Mouse (Mus musculus) stomach, embryonic 16.5 days (tissue): Measurements from ENCODE around the gene Ak5. TPM values are rescaled to one million over a fixed set of nuclear protein-coding genes. Genes with fewer than 3 reads are reported as not detected.
A peak's percentile ranks its signal among the peaks of the same experiment; 100 is the strongest.

ENCODE experiments used
- ATAC-seq: fragments of 200-750 bp; cut with Nextera tagmentation; 2 replicates; pipeline ENCODE4 v1.8.0; 2017; ENCODE audit warnings: moderate number of reproducible peaks, moderate TSS enrichment; ENCODE audit not compliant: insufficient read depth, low FRiP score
- H3K27ac ChIP-seq: fragments of 300-500 bp; sonication (generic); 2 replicates; pipeline ENCODE4 v1.5.1; 2014; ENCODE audit warnings: low read length
- H3K27me3 ChIP-seq: fragments of 300-500 bp; sonication (generic); 2 replicates; pipeline ENCODE4 v1.6.1; 2014; ENCODE audit warnings: low read length, control low read depth, mixed read lengths; ENCODE audit not compliant: control insufficient read depth, insufficient read depth
- H3K36me3 ChIP-seq: fragments of 300-500 bp; sonication (generic); 2 replicates; pipeline ENCODE4 v1.6.1; 2014; ENCODE audit warnings: low read length; ENCODE audit not compliant: control insufficient read depth, insufficient read depth
- H3K4me1 ChIP-seq: fragments of 300-500 bp; sonication (generic); 2 replicates; pipeline ENCODE4 v1.6.1; 2014; ENCODE audit warnings: low read length, control low read depth, mixed read lengths; ENCODE audit not compliant: control insufficient read depth, insufficient read depth
- H3K4me2 ChIP-seq: fragments of 300-500 bp; sonication (generic); 2 replicates; pipeline ENCODE4 v1.6.1; 2014; ENCODE audit warnings: low read depth, low read length, mixed read lengths
- H3K4me3 ChIP-seq: fragments of 300-500 bp; sonication (generic); replicated peaks from 2 replicates; pipeline ENCODE4 v1.5.1; 2014; ENCODE audit warnings: mild to moderate bottlenecking, low read length
- H3K9ac ChIP-seq: fragments of 300-500 bp; sonication (generic); 2 replicates; pipeline ENCODE4 v1.6.1; 2014; ENCODE audit warnings: low read length
- H3K9me3 ChIP-seq: fragments of 300-500 bp; sonication (generic); replicated peaks from 2 replicates; pipeline ENCODE4 v1.6.1; 2016; ENCODE audit warnings: low read length, control low read depth; ENCODE audit not compliant: control insufficient read depth
- whole genome bisulfite sequencing: fragments of 180-500 bp; shearing (Covaris S2); extraction: QIAGEN DNeasy Blood & Tissue Kit; methylation state at CpG from one replicate; pipeline ENCODE4 v1.1.7; 2014; 5-methylcytosine and 5-hydroxymethylcytosine counted together
- polyA plus RNA-seq: library from polyadenylated mRNA; unstranded; fragments of >200 nt; fragmentation: Nextera tagmentation; extraction: Ambion mirVana; gene quantifications from 2 replicates; pipeline ENCODE4 v1.2.1, GENCODE M21; 2015

Gene Ak5
- polyA plus RNA-seq, 1 experiment from 2014 or later, result 2.8 TPM

- Histone ChIP-seq H3K9me3 (no peaks in the 10 kb centered on the region), H3K4me1 (peaks cover 9% of the 10 kb centered on the region), H3K27me3 (peaks cover 17% of the 10 kb centered on the region), H3K4me2 (peak overlapping the region; percentile 95), H3K9ac (peak overlapping the region; percentile 69), H3K4me3 (peak overlapping the region; percentile 53), H3K36me3 (no peaks in the 10 kb centered on the region), H3K27ac (no peak overlapping the region)
- under 1% methylated on average over 16 of the region's 16 CpGs for WGBS
- ATAC-seq, result no peak
These were observed 1.2 kb downstream of the Ak5 start for GRCm38 (mm10) chr3:152666991-152667355.

GRCm38 (mm10) chr3:152658592-152658991 is 9.6 kb downstream of the Ak5 start:
- 85% methylated on average over 2 of the region's 2 CpGs for WGBS
- no peak for ATAC-seq

GRCm38 (mm10) chr3:152651991-152652390 is 16.2 kb downstream of the Ak5 start:
- Histone ChIP-seq H3K27me3 (no peaks in the 10 kb centered on the region), H3K9ac (no peak overlapping the region), H3K9me3 (no peaks in the 10 kb centered on the region), H3K27ac (no peak overlapping the region), H3K4me1 (no peaks in the 10 kb centered on the region), H3K4me3 (no peak overlapping the region), H3K36me3 (no peaks in the 10 kb centered on the region), H3K4me2 (no peak overlapping the region)
- no peak for ATAC-seq
- WGBS, result 78% methylated on average over 2 of the region's 2 CpGs

More at GRCm38 (mm10) chr3:152658592-152658991, 9.6 kb downstream of the Ak5 start:
- H3K9me3 ChIP-seq, result no peaks in the 10 kb centered on the region
- no peak overlapping the region for H3K27ac ChIP-seq
- H3K27me3 ChIP-seq, result no peaks in the 10 kb centered on the region
- H3K4me3 ChIP-seq, result no peak overlapping the region
- no peaks in the 10 kb centered on the region for H3K36me3 ChIP-seq
- H3K9ac ChIP-seq, result no peak overlapping the region
- no peaks in the 10 kb centered on the region for H3K4me1 ChIP-seq
- no peak overlapping the region for H3K4me2 ChIP-seq

- no peak overlapping the region for H3K4me2 ChIP-seq
- H3K9me3 ChIP-seq, result no peaks in the 10 kb centered on the region
- no peak overlapping the region for H3K27ac ChIP-seq
- H3K4me3 ChIP-seq, result no peak overlapping the region
- no peaks in the 10 kb centered on the region for H3K4me1 ChIP-seq
- no peaks in the 10 kb centered on the region for H3K27me3 ChIP-seq
- WGBS, result 86% methylated on average over 5 of the region's 5 CpGs
- no peak for ATAC-seq
- H3K36me3 ChIP-seq, result no peaks in the 10 kb centered on the region
- H3K9ac ChIP-seq, result no peak overlapping the region
These were observed 23.6 kb downstream of the Ak5 start for GRCm38 (mm10) chr3:152644610-152645009.

DNA sequence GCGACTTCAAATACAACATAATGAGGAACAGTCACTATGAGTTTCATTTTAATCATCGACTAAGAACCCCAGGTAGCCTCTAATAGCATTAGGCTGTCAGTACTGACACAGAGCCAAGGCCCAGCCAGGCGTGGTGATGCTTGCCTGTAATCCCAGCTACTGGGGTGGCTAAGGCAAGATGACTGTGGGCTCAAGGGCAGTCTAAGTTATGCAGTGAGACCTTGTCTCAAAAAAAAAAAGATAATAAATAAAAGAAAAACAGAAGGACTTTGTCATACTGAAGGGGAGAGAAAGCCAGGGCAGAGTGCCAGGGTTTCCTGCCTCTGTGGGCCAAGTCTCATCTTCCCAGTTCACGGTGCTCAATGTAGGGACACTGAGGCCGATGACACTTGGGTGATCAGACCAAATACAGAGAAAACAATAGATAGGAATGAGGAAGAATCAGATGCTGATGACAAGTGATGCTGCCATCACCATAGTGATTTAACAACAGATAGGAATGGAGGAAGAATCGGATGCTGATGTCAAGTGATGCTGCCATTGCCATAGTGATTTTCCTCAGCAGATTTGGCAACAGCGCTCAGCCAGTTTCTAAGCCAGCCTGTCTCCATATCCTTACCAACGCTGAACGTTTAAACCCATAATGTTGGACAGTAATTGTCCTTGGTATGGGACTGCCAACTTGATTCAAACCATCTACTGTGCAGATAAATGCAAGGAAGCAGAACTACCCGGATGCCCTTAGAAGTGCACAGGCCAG is 42.9 kb downstream of the Ak5 start:
- Histone ChIP-seq H3K4me1 (no peaks in the 10 kb centered on the region), H3K4me3 (no peak overlapping the region), H3K27me3 (no peaks in the 10 kb centered on the region), H3K9me3 (no peaks in the 10 kb centered on the region), H3K4me2 (no peak overlapping the region), H3K27ac (no peak overlapping the region), H3K9ac (no peak overlapping the region), H3K36me3 (no peaks in the 10 kb centered on the region)
- WGBS, result 83% methylated on average over 10 of the region's 10 CpGs
- no peak for ATAC-seq

DNA sequence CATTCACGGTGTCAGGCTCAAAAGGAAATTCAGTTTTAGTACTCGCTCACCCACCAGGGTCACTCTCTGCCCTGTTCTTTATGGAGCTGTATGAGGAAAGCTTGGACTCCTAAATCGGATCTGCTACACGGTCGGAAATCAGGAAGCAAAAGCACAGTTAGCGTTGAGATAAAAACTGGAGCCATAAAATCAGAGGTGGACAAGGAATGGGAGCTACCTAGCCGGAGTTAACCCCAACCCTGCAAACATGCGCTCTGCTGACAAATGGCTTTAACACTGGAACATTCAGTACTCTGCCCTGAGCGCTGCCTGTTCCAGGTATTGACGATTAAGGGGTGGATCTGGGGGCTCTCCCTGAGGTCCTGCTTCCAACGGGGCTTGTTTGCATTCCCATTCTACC is 47.6 kb downstream of the Ak5 start:
- Histone ChIP-seq H3K27ac (no peak overlapping the region), H3K9ac (no peak overlapping the region), H3K4me3 (no peak overlapping the region), H3K9me3 (no peaks in the 10 kb centered on the region), H3K4me1 (no peaks in the 10 kb centered on the region), H3K36me3 (no peaks in the 10 kb centered on the region), H3K27me3 (no peaks in the 10 kb centered on the region), H3K4me2 (no peak overlapping the region)
- ATAC-seq, result no peak
- WGBS, result 59% methylated on average over 11 of the region's 11 CpGs

GRCm38 (mm10) chr3:152620058-152620457 is 48.1 kb downstream of the Ak5 start:
- no peaks in the 10 kb centered on the region for H3K9me3 ChIP-seq
- WGBS, result 82% methylated on average over 11 of the region's 11 CpGs
- no peak overlapping the region for H3K4me3 ChIP-seq
- no peaks in the 10 kb centered on the region for H3K36me3 ChIP-seq
- no peak overlapping the region for H3K27ac ChIP-seq
- H3K9ac ChIP-seq, result no peak overlapping the region
- H3K27me3 ChIP-seq, result no peaks in the 10 kb centered on the region
- no peaks in the 10 kb centered on the region for H3K4me1 ChIP-seq
- H3K4me2 ChIP-seq, result no peak overlapping the region
- no peak for ATAC-seq

DNA sequence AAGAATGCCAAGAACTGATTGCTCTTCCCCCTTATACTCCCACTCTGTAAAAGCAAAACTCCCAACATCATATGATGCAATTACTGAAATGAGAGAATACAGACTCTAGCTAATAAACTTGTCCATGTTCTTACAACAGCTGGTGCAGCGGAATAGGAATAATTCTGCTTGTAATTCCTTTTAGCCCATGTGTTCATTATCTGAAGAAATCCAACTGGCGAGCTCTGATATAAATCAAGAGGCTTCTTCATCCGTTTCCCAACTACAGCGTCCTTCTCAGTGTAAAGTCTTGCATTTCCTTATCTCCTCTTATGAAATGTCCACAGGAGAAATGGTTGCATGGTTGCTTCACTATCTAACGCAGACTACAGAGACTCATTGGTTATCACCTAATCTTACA is 59.1 kb downstream of the Ak5 start:
- H3K4me2 ChIP-seq, result no peak overlapping the region
- H3K27ac ChIP-seq, result no peak overlapping the region
- WGBS, result 75% methylated on average over 5 of the region's 5 CpGs
- no peaks in the 10 kb centered on the region for H3K36me3 ChIP-seq
- no peak overlapping the region for H3K9ac ChIP-seq
- no peaks in the 10 kb centered on the region for H3K4me1 ChIP-seq
- H3K9me3 ChIP-seq, result no peaks in the 10 kb centered on the region
- ATAC-seq, result no peak
- no peak overlapping the region for H3K4me3 ChIP-seq
- H3K27me3 ChIP-seq, result no peaks in the 10 kb centered on the region

DNA sequence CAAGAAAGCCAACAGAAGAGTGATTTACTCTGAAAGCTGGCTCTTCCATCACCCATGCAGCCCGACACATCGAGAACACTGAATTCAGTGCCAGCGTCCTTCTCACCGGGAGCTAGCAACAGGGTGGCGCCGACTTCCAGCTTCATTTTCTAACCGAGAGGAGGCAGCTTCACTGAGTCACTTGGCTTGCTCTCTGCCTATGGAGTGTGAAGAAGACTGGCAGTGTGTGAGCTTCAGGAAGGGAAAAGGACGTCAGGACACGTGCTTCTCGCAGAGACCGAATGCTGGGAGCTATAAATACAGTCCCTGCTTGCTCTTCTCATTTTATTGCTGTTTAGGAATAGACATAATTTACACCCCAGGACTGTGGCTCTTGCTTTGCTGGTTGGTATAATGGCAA is 62.3 kb downstream of the Ak5 start:
- Histone ChIP-seq H3K4me2 (no peak overlapping the region), H3K4me1 (no peaks in the 10 kb centered on the region), H3K27ac (no peak overlapping the region), H3K9ac (no peak overlapping the region), H3K36me3 (no peaks in the 10 kb centered on the region), H3K9me3 (no peaks in the 10 kb centered on the region), H3K27me3 (no peaks in the 10 kb centered on the region), H3K4me3 (no peak overlapping the region)
- WGBS, result 62% methylated on average over 11 of the region's 11 CpGs
- ATAC-seq, result no peak
